24 mouse cellular contexts compared by ENCODE assay signal in genomic region chr12:4418824-4419223, GRCm38 (mm10).
"Had no signal": no experiment of that assay in that cellular context is flagged by ENCODE, and none has a peak within 500 bp of the region (broad histone marks: within the 10 kb centered on the region; RNA-seq: fewer than 3 reads in every experiment).

No protein-coding gene starts in this region.

- H3K4me3 ChIP-seq: heart, embryonic 12.5 days; hindbrain, embryonic 13.5 days; hindbrain, embryonic 15.5 days; kidney, embryonic 15.5 days; limb, embryonic 13.5 days; limb, embryonic 15.5 days had no signal

- H3K4me2 ChIP-seq: heart, embryonic 12.5 days; hindbrain, embryonic 13.5 days; hindbrain, embryonic 15.5 days; kidney, embryonic 15.5 days; limb, embryonic 13.5 days; limb, embryonic 15.5 days; liver, embryonic 11.5 days had no signal

- H3K27ac ChIP-seq: hindbrain, embryonic 13.5 days; hindbrain, embryonic 15.5 days; hindbrain, postnatal 0 days; kidney, embryonic 15.5 days; kidney, postnatal 0 days; limb, embryonic 13.5 days; limb, embryonic 15.5 days; liver, embryonic 14.5 days had no signal

- H3K27me3 ChIP-seq: heart, embryonic 12.5 days; hindbrain, embryonic 13.5 days; hindbrain, embryonic 15.5 days; kidney, embryonic 15.5 days; limb, embryonic 13.5 days; limb, embryonic 15.5 days had no signal

- DNase-seq: gastrocnemius, postnatal 14 days; gastrocnemius, postnatal 36 days; heart, adult 18-20 months; heart, postnatal 10 days; heart, postnatal 36 days; kidney, adult 11 months; kidney, adult 2 months; kidney, adult 9 months; kidney, postnatal 14 days; kidney, postnatal 36 days; layer of hippocampus, adult 9-11 months; layer of hippocampus, postnatal 36 days; left cerebral cortex, postnatal 4 days had no signal

- H3K9me3 ChIP-seq: heart, embryonic 12.5 days; hindbrain, embryonic 13.5 days; hindbrain, embryonic 15.5 days; kidney, embryonic 15.5 days; limb, embryonic 13.5 days; limb, embryonic 15.5 days had no signal

- ATAC-seq: hindbrain, postnatal 0 days; intestine, embryonic 16.5 days had no signal

- H3K36me3 ChIP-seq: heart, embryonic 12.5 days; hindbrain, embryonic 15.5 days; kidney, embryonic 15.5 days; limb, embryonic 13.5 days; limb, embryonic 15.5 days had no signal

- H3K9ac ChIP-seq: heart, embryonic 12.5 days; hindbrain, embryonic 13.5 days; hindbrain, embryonic 15.5 days; kidney, embryonic 15.5 days; limb, embryonic 13.5 days; limb, embryonic 15.5 days; liver, embryonic 14.5 days had no signal

- H3K4me1 ChIP-seq: heart, embryonic 12.5 days; hindbrain, embryonic 13.5 days; hindbrain, embryonic 15.5 days; kidney, embryonic 15.5 days; limb, embryonic 15.5 days had no signal
